Mouse (Mus musculus) erythroblast, embryonic 14.5 days (primary cell): ENCODE measurements around the gene Cib1.

Experiments
- GATA1 ChIP-seq: IDR thresholded peaks from 2 replicates; pipeline ENCODE4 v1.6.1; 2012; ENCODE audit warnings: low read length, inconsistent platforms, mixed read lengths
- TAL1 ChIP-seq: IDR thresholded peaks from 3 replicates; pipeline ENCODE4 v1.6.1; 2012; ENCODE audit warnings: low read length, inconsistent platforms, mixed read lengths

DNA sequence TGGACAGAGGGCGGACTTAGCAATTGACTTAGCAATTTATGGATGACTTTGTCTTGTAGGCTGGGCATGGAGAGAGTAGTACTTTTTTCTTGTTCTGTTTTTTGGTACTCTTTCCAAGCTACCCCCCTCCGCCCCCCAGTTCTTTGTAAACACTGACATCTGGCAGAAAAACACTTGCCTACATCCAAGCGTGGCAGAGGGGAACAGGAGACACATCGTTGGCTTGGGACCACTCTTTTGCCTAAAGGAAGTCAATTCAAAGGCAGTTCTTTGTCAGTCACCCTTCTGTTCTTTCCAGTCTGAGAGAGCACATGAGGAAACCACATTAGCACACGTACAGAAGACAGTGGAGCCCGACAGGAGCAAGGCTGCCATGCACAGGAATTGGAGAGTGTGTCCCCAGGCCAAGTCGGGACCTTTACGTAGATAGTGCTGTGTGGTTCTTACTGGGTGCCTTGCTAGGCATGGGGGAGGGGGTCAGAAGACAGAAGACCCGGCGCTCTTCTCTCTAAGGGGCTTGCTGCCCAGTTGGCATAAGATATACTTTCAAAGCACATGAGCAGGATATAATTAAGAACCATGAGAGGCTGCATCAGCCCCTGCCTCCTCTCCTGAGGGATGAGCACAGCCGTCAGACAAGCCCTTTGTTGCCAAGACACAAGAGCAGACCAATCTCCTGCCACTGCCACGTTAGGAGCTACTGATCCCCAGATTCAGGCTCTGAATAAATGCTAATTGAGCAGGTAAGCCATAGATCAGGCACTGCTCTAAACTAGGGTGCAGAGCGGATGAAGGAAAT lies 38.5 kb downstream of the Cib1 start:
- TF ChIP-seq TAL1 (no peak), GATA1 (no peak)
